Mouse (Mus musculus): ENCODE data around the gene Luzp4. TPM values are rescaled to one million over a fixed set of nuclear protein-coding genes. Genes with fewer than 3 reads are reported as not detected.
"Not testable (repeated sequence)": the region's sequence is repeated elsewhere in the genome, so short reads cannot be mapped to it uniquely, and the experiment has no call there.

The Luzp4 gene
- polyA plus RNA-seq (2015; fragmentation: Nextera tagmentation; extraction: Ambion mirVana) = not detected in 2 replicates

DNA sequence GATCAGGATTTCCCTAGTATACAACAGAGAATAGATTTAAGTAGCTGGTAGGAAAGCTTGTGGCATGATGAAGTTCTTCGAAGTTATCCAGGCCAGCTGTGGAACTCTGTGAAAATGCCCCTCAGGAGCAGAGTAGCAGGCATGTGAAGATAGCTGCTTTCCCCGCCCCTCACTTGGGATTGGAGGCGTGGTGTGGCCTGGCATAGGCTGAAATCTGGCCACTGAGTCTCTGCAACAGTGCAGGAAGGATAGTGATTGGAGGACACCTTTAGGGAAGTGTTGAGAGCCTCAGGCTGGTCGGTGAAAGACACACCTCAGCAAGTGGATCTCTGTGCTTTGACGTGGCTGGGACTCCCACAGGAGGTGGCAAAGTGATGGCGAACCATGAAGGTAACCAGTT is at the start of gene Luzp4:
Gene Luzp4 (plus strand): TSS at position 301 of the 400 bp plus-strand sequence.
- H3K9me3 ChIP-seq; H3K4me1 ChIP-seq (replicated peaks); ATAC-seq; H3K4me2 ChIP-seq (replicated peaks); H3K36me3 ChIP-seq; H3K27me3 ChIP-seq (replicated peaks); H3K9ac ChIP-seq; H3K27ac ChIP-seq; H3K4me3 ChIP-seq (replicated peaks): not testable (repeated sequence)
- 65% methylated on average over 5 of the region's 6 CpGs for WGBS

DNA sequence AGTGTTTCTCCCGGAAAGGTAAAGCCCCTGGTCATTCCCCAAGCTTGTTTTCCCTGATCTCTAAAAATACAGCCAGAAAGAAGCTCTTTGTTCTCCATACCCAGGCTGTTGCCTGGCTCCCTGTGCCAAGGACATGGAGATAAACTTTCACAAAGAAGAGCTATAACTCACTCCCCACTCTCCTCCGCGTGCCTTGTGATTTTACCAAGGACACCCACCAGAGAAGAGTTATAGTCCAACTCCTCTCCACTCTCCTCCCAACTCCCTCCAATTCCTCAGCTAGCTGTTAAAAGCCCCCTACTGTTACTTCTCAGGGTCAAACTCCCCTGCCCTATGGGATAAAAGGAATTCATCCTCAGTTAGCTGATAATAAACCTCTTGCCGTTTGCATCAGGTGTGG is 15.6 kb upstream of the Luzp4 start:
- WGBS = 92% methylated on average over 4 of the region's 4 CpGs
- H3K36me3 ChIP-seq; H3K27me3 ChIP-seq (replicated peaks); H3K9me3 ChIP-seq; H3K4me1 ChIP-seq (replicated peaks); H3K9ac ChIP-seq; ATAC-seq; H3K27ac ChIP-seq; H3K4me3 ChIP-seq (replicated peaks); H3K4me2 ChIP-seq (replicated peaks): not testable (repeated sequence)

Other genes with a start within 250 kb of the Luzp4 start
- not detected in 2 replicates for gene Gm8334, start 242.5 kb upstream of the Luzp4 start, polyA plus RNA-seq (2015; fragmentation: Nextera tagmentation; extraction: Ambion mirVana)
- not detected in 2 replicates for gene Gm15127, start 194.0 kb upstream of the Luzp4 start, polyA plus RNA-seq (2015; fragmentation: Nextera tagmentation; extraction: Ambion mirVana)
- gene Ott, start 216.6 kb downstream of the Luzp4 start, polyA plus RNA-seq (2015; fragmentation: Nextera tagmentation; extraction: Ambion mirVana) = not detected in 2 replicates